Mouse (Mus musculus): ENCODE measurements at regions not wholly inside any gene's neighbourhood (a gene's known extent, or its start where the extent isn't known, plus 50 kb on each side); places are given as distances from the start of the nearest gene placed in this dataset.

- TF ChIP-seq CTCF (IDR thresholded peaks at IDR 0.05; ENCODE audit: low read depth, low read length) (no peak), POLR2A (IDR thresholded peaks at IDR 0.05; ENCODE audit: extremely low read depth, insufficient read depth, low read length) (no peak)
These were observed 244.9 kb upstream of the Satb1 start for GRCm38 (mm10) chr17:52077951-52078350.
